Mouse (Mus musculus): ENCODE data around the gene Cdh4. TPM values are rescaled to one million over a fixed set of nuclear protein-coding genes. Genes with fewer than 3 reads are reported as not detected.
A peak's percentile ranks its signal among the peaks of the same experiment; 100 is the strongest.

Gene Cdh4
- polyA plus RNA-seq, 1 experiment from 2014 or later, result 37.5 TPM

- no peaks in the 10 kb centered on the region for H3K9me3 ChIP-seq
- 5% methylated on average over 20 of the region's 20 CpGs for WGBS
- peaks cover 82% of the 10 kb centered on the region for H3K27me3 ChIP-seq
- H3K4me3 ChIP-seq, result no peak overlapping the region
- no peak for ATAC-seq (ENCODE audit: low FRiP score)
- no peak overlapping the region for H3K27ac ChIP-seq
- H3K9ac ChIP-seq, result no peak overlapping the region
- H3K4me2 ChIP-seq, result peak overlapping the region; percentile 29; the same call in 1 of the 2 replicates
- peaks cover 28% of the 10 kb centered on the region for H3K4me1 ChIP-seq (replicated peaks)
- H3K36me3 ChIP-seq, result no peaks in the 10 kb centered on the region
Observed at GRCm38 (mm10) chr2:179661998-179662714, 219.9 kb downstream of the Cdh4 start.

GRCm38 (mm10) chr2:179662739-179663138, 220.5 kb downstream of the Cdh4 start:
- no peak for ATAC-seq (ENCODE audit: low FRiP score)
- Histone ChIP-seq H3K4me3 (no peak overlapping the region), H3K36me3 (no peaks in the 10 kb centered on the region), H3K4me2 (peak overlapping the region; percentile 29; the same call in 1 of the 2 replicates), H3K9ac (no peak overlapping the region), H3K4me1 (replicated peaks) (peaks cover 28% of the 10 kb centered on the region), H3K27me3 (peaks cover 81% of the 10 kb centered on the region), H3K27ac (no peak overlapping the region), H3K9me3 (no peaks in the 10 kb centered on the region)
- 12% methylated on average over 9 of the region's 9 CpGs for WGBS

- H3K9ac ChIP-seq, result no peak overlapping the region
- no peaks in the 10 kb centered on the region for H3K36me3 ChIP-seq
- H3K4me1 ChIP-seq (replicated peaks), result peaks cover 35% of the 10 kb centered on the region
- H3K9me3 ChIP-seq, result no peaks in the 10 kb centered on the region
- no peak overlapping the region for H3K27ac ChIP-seq
- no peak for ATAC-seq (ENCODE audit: low FRiP score)
- H3K4me3 ChIP-seq, result no peak overlapping the region
- 30% methylated on average over 9 of the region's 9 CpGs for WGBS
- no peak overlapping the region for H3K4me2 ChIP-seq
- H3K27me3 ChIP-seq, result peaks cover 79% of the 10 kb centered on the region
Observed at GRCm38 (mm10) chr2:179663652-179664051, 221.4 kb downstream of the Cdh4 start.

GRCm38 (mm10) chr2:179664171-179664608, 222.0 kb downstream of the Cdh4 start:
- Histone ChIP-seq H3K27me3 (peaks cover 76% of the 10 kb centered on the region), H3K4me3 (no peak overlapping the region), H3K36me3 (no peaks in the 10 kb centered on the region), H3K27ac (no peak overlapping the region), H3K4me1 (replicated peaks) (peaks cover 40% of the 10 kb centered on the region), H3K9me3 (no peaks in the 10 kb centered on the region), H3K4me2 (no peak overlapping the region), H3K9ac (no peak overlapping the region)
- 71% methylated on average over 13 of the region's 13 CpGs for WGBS
- ATAC-seq (ENCODE audit: low FRiP score), result peak; percentile 41; the same call in 1 of the 2 replicates

- peaks cover 36% of the 10 kb centered on the region for H3K27me3 ChIP-seq
- ATAC-seq (ENCODE audit: low FRiP score), result peak; percentile 27; the same call in 1 of the 2 replicates
- H3K4me1 ChIP-seq (replicated peaks), result peaks cover 35% of the 10 kb centered on the region
- no peak overlapping the region for H3K4me2 ChIP-seq
- H3K4me3 ChIP-seq, result no peak overlapping the region
- 40% methylated on average over 10 of the region's 10 CpGs for WGBS
- H3K9ac ChIP-seq, result no peak overlapping the region
- no peaks in the 10 kb centered on the region for H3K36me3 ChIP-seq
- no peaks in the 10 kb centered on the region for H3K9me3 ChIP-seq
- H3K27ac ChIP-seq, result peak overlapping the region; percentile 36; the same call in 1 of the 2 replicates
Observed at GRCm38 (mm10) chr2:179670689-179671088, 228.5 kb downstream of the Cdh4 start.

- H3K27ac ChIP-seq, result no peak overlapping the region
- 61% methylated on average over 5 of the region's 5 CpGs for WGBS
Observed at GRCm38 (mm10) chr2:179679866-179680265, 237.6 kb downstream of the Cdh4 start.

GRCm38 (mm10) chr2:179681386-179681785, 239.2 kb downstream of the Cdh4 start:
- Histone ChIP-seq H3K36me3 (no peaks in the 10 kb centered on the region), H3K27me3 (0 out of 2 replicates have a peak, but pooled peaks cover 30% of the 10 kb centered on the region)

More at GRCm38 (mm10) chr2:179679866-179680265, 237.6 kb downstream of the Cdh4 start:
- no peaks in the 10 kb centered on the region for H3K9me3 ChIP-seq
- no peak overlapping the region for H3K4me2 ChIP-seq
- no peak overlapping the region for H3K9ac ChIP-seq
- H3K4me3 ChIP-seq, result no peak overlapping the region
- ATAC-seq (ENCODE audit: low FRiP score), result no peak
- H3K36me3 ChIP-seq, result no peaks in the 10 kb centered on the region
- H3K4me1 ChIP-seq (replicated peaks), result peaks cover 5% of the 10 kb centered on the region; the same call in 1 of the 2 replicates
- H3K27me3 ChIP-seq, result 0 out of 2 replicates have a peak, but pooled peaks cover 22% of the 10 kb centered on the region

GRCm38 (mm10) chr2:179687243-179687681, 245.0 kb downstream of the Cdh4 start:
- no peak for ATAC-seq (ENCODE audit: low FRiP score)
- no peak overlapping the region for H3K4me3 ChIP-seq
- H3K4me1 ChIP-seq (replicated peaks), result peaks cover 35% of the 10 kb centered on the region
- H3K4me2 ChIP-seq, result no peak overlapping the region
- no peaks in the 10 kb centered on the region for H3K36me3 ChIP-seq
- H3K27ac ChIP-seq, result peak overlapping the region; percentile 64
- H3K9ac ChIP-seq, result no peak overlapping the region
- H3K27me3 ChIP-seq, result 0 out of 2 replicates have a peak, but pooled peaks cover 16% of the 10 kb centered on the region
- no peaks in the 10 kb centered on the region for H3K9me3 ChIP-seq
- WGBS, result 45% methylated on average over 12 of the region's 12 CpGs

More at GRCm38 (mm10) chr2:179681386-179681785, 239.2 kb downstream of the Cdh4 start:
- Histone ChIP-seq H3K9ac (no peak overlapping the region), H3K4me1 (replicated peaks) (peaks cover 6% of the 10 kb centered on the region; the same call in 1 of the 2 replicates), H3K4me2 (no peak overlapping the region), H3K4me3 (no peak overlapping the region), H3K9me3 (no peaks in the 10 kb centered on the region), H3K27ac (no peak overlapping the region)
- ATAC-seq (ENCODE audit: low FRiP score), result no peak
- 90% methylated on average over 1 of the region's 1 CpGs for WGBS

GRCm38 (mm10) chr2:179688976-179689375, 246.7 kb downstream of the Cdh4 start:
- WGBS, result 91% methylated on average over 5 of the region's 5 CpGs
- H3K9me3 ChIP-seq, result no peaks in the 10 kb centered on the region
- no peaks in the 10 kb centered on the region for H3K36me3 ChIP-seq
- no peak overlapping the region for H3K4me3 ChIP-seq
- no peak overlapping the region for H3K27ac ChIP-seq
- H3K9ac ChIP-seq, result no peak overlapping the region
- peaks cover 27% of the 10 kb centered on the region; the same call in 1 of the 2 replicates for H3K27me3 ChIP-seq
- H3K4me1 ChIP-seq (replicated peaks), result peaks cover 35% of the 10 kb centered on the region
- no peak overlapping the region for H3K4me2 ChIP-seq
- ATAC-seq (ENCODE audit: low FRiP score), result no peak

- Histone ChIP-seq H3K4me1 (replicated peaks) (peaks cover 43% of the 10 kb centered on the region), H3K27me3 (peaks cover 31% of the 10 kb centered on the region; the same call in 1 of the 2 replicates), H3K36me3 (no peaks in the 10 kb centered on the region), H3K4me2 (no peak overlapping the region), H3K9me3 (no peaks in the 10 kb centered on the region), H3K9ac (no peak overlapping the region), H3K27ac (no peak overlapping the region), H3K4me3 (no peak overlapping the region)
- 66% methylated on average over 3 of the region's 3 CpGs for WGBS
- ATAC-seq (ENCODE audit: low FRiP score), result no peak
Observed at GRCm38 (mm10) chr2:179689761-179690160, 247.5 kb downstream of the Cdh4 start.

- no peaks in the 10 kb centered on the region for H3K36me3 ChIP-seq
- H3K27ac ChIP-seq, result no peak overlapping the region
- H3K27me3 ChIP-seq, result peaks cover 25% of the 10 kb centered on the region; the same call in 1 of the 2 replicates
- H3K4me2 ChIP-seq, result no peak overlapping the region
- no peak for ATAC-seq (ENCODE audit: low FRiP score)
- peaks cover 48% of the 10 kb centered on the region for H3K4me1 ChIP-seq (replicated peaks)
- no peaks in the 10 kb centered on the region for H3K9me3 ChIP-seq
- WGBS, result 18% methylated on average over 7 of the region's 7 CpGs
- no peak overlapping the region for H3K4me3 ChIP-seq
- no peak overlapping the region; the same call in 1 of the 2 replicates for H3K9ac ChIP-seq
Observed at GRCm38 (mm10) chr2:179690571-179690970, 248.3 kb downstream of the Cdh4 start.

- H3K4me2 ChIP-seq, result no peak overlapping the region
- H3K4me3 ChIP-seq, result no peak overlapping the region
- H3K27me3 ChIP-seq, result peaks cover 16% of the 10 kb centered on the region; the same call in 1 of the 2 replicates
- ATAC-seq (ENCODE audit: low FRiP score), result 0 out of 2 replicates have a peak, but pooled peaks have one; percentile 8
- H3K36me3 ChIP-seq, result no peaks in the 10 kb centered on the region
- 32% methylated on average over 9 of the region's 9 CpGs for WGBS
- H3K9me3 ChIP-seq, result no peaks in the 10 kb centered on the region
- 0 out of 2 replicates have a peak overlapping the region, but pooled peaks have one; percentile 29 for H3K9ac ChIP-seq
- H3K4me1 ChIP-seq (replicated peaks), result peaks cover 47% of the 10 kb centered on the region
- peak overlapping the region; percentile 69 for H3K27ac ChIP-seq
Observed at GRCm38 (mm10) chr2:179694936-179695335, 252.7 kb downstream of the Cdh4 start.
